Mouse (Mus musculus) B cell, adult (primary cell): ENCODE measurements around the gene Ndufaf3. TPM values are rescaled to one million over a fixed set of nuclear protein-coding genes. Genes with fewer than 3 reads are reported as not detected.

Experiments used
- total RNA-seq: library from RNA; stranded (reverse); gene quantifications from 4 replicates; pipeline ENCODE4 v1.2.4, GENCODE M21; 2023; ENCODE audit not compliant: inconsistent age

Ndufaf3 gene
- total RNA-seq: 26.7 to 34.9 TPM (median 34.0 TPM) in 4 replicates

DNA sequence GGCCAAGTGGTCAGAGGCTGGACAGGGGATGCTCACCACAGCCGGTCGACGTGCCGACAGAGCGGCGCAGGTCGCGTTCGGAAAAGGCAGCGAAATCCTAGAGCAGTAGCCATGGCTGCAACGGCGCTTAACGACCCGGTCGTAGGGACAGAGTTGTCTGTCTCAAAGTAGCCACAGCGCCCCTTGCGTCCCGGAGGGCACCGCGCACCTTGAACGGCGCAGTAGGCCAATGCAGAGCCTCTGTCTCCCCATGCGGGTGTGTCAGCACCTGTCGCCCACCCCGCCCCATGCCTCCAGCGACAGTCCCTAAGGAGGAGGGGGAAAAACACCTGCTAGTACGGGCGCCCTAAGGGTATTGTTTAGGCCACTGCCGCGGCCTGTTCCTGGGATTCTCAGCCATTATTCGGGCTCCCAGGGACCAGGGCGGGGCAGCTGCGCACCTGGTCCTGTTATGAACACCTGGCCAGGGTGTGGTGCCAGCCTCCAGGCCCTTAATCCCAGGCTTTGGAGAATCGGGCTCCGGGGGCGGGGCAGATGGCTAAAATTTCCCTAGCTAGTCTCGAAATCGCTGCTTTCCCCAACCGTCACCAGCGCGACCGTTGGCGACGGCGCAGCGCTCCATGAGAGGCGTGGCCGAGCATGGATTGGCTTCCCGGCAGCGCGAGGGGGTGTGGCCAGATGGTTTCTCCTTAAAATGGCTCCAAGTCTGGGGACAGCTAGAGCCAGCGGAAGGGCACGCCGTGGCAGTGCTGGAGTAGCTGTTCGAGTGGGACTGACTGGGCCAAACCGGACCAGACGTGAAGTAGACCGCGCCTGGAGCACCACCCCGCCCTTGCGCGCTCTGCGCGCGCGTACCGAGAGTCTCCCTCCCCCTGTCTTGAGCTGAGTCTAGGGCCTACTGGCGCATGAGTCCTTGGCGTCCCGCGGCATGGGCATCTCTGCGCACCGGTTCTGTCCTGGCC, at the start of gene Ndufaf3:
TSS of gene Ndufaf3 (minus strand) at position 620 of the 962 bp plus-strand sequence.

DNA sequence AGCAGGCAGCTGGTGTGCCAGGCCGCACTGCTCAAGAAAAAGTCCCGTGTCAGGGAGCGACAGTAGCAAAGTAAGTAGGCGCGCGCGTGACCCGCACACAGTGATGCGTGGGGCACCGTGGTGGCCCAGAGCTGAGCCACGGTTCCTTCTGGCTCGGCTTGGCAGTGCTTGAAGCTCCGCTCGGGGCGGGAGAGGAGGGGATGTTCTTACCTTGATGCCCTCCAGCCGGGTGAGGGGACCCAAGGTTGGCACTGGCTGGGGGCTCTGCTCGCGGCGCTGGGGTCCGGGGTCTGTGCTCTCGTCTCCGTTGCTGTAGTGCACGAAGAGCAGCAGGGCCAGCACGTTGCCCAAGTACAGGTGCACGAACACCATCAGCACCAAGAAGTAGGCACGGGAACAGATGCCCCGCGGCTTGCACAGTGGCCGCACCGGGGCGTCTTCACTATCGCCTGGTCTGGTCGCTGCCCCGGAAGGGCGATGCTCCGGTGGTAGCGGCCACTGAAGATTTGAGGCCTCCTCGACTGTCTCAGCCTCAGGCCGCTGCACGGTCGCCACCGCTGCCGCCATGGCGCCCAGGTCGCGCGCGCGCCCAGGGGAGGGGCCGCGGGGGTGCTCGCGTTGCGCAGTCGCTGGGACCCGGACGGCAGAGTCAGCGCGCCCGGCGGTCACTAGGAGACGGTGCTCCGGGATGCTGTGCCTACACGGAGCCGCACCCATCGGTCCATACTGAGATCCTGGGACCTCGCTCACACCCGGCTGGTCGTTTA, 29.9 kb upstream of the Ndufaf3 start, which contains the start of gene P4htm:
TSS of gene P4htm (minus strand) at position 670 of the 767 bp plus-strand sequence.

DNA sequence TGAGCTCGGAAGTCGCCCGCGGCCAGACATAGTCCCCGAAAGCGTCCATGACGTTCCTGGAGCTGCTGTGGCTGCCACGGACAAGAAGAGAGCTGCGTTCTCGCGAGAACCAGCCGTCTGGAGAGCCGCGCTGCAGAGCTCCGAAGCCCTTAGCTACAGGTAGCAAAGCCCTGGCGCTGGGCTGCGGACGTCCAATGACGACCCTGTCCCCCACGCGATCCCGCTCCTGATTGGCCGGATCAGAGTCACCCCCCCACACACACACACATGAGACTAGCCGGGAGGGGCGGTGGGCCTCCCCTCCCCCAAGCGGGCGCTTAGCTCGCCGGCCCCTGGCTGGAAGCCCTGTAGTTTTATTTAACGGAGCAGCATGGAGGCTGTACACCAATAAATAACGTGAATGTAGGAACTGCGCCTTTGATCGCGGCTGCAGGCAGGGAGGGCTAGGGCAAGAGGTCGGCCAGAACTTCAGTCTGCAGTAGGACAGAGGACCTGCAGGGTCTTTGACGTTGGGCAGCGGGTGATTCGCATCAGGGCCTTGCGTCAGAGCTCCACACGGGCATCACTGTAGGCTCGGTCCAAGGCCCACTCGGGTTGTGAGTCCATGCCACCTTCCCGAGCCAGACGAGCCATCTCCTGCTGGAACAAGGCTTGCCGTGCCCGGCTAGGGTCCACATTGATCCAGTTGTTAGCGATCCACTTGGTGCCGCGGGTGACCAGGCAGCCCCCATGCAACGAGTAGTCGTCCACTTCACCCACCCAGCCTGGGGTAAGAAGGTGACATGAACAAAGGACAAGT, 11.5 kb upstream of the Ndufaf3 start, which contains the start of gene Wdr6:
TSS of gene Wdr6 (minus strand) at position 195 of the 799 bp plus-strand sequence.

DNA sequence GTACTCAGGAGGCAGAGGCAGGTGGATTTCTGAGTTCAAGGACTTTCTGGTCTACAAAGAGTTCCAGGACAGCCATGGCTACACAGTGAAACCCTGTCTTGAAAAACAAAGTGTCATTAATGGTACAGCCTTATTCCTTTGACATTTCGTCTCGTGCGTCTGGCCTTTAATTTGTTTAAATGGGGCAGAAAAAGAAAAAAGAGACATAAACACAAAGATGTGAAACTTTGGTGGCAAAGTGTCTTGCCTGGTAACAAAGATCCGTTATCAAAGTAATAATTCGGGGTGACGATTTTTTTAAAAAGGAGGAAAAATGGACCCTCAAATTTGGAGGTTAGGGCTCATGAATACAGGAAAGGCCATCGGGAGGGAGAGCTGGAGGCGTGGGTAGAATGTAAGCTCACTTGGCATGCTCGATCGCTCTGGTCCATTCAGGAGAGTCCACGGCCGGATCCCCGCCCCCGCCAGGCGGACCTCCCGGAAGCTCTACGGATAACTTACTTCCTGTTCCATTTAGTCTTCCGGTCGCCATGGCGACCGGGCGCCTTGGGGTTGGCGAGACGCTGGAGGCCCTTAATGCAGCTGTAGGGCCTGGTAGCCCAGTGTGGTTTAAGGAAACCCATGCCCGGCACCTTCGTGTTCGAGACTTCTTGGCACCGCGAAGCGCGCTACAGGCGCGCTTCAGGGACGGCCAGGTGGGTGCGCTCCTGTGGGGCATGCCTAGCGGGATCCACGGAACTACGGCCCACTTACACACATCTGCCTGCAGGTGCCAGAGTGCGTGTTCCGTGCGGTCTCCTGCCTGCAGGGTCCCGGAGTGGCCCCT, 2.4 kb upstream of the Ndufaf3 start, which contains the start of gene Dalrd3:
TSS of gene Dalrd3 (plus strand) at position 506 of the 826 bp plus-strand sequence.

DNA sequence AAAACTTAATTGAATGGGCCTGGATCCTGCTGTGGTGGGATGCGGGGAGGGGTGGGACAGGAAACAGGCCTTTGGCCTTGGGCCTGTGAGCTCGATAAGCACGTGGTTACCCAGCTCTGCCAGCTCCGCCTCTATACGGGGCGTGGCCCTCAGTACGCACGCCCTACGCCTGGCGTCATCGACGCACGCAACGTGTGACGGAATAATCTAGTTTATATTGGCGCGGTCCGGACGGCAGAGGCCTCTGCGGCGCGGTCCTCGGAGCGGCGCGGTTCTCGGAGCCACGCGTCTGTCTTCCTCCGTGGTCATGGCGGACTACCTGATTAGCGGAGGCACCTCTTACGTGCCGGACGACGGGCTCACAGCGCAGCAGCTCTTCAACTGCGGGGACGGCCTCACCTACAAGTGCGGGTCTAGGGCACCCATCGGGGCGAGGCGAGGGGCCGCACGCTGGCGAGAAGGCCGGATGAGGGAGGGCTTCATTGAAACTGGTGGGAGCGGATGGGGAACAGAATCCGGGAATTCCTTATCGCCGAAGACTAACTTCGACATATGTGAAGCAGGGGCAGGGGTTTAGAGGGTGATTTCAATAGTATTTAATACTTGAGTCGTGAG, 6.9 kb downstream of the Ndufaf3 start, which contains the start of gene Impdh2:
TSS of gene Impdh2 (plus strand) at position 60 of the 615 bp plus-strand sequence.

DNA sequence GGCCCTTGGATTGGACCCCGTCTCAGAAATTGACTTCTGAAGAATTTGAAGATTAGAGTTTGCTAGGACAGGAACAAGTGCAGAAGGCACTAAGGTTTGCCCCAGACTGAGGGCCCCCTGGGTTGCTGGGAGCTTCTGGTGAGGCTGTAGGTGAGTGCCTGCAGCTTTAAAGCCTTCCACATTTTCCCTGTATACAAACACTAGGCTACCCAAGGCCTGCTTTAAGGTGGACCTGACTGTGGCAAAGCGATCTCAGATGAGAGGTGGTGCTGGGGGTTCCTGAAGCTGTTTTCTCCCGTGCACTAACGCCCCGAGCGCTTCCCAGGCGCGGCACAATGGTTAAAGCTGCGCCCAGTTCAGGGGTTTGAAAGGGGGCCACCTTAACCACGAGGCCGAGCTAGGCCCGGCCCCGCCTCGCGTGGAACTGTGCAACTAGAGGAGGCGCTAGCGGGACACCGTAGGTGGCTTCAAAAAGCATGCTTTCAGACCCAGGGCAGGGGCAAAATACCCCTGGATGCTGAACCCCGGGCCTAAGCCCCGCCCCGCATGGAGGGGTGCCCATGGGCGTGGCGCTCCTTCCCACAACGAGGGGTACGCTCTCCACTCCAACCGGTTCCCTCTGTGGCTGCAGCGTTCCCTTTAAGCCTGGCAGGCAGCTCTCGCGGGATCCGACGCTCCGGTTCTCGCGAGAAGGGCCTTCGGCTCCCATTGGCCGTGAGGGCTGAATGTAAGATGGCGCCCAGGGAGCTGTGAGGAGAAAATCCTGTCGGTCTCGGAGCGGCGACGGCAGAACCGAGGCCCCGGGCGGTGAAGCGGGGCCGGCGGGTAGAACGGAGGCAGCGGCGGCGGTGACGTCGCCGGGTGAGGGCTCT, 50.6 kb downstream of the Ndufaf3 start, which contains the start of gene Qrich1:
TSS of gene Qrich1 (plus strand) at position 427 of the 872 bp plus-strand sequence.

Other genes starting within 250 kb of the Ndufaf3 start
- 326 to 331 TPM (median 330 TPM) in 4 replicates for gene Gpx1, start 228.5 kb downstream of the Ndufaf3 start, total RNA-seq
- 170 to 178 TPM (median 173 TPM) in 4 replicates for gene Usp4, start 219.6 kb downstream of the Ndufaf3 start, total RNA-seq
- 5.1 to 8.1 TPM (median 5.3 TPM) in 4 replicates for gene 1700102P08Rik, start 174.6 kb downstream of the Ndufaf3 start, total RNA-seq
- gene Ccdc36, start 138.9 kb downstream of the Ndufaf3 start, total RNA-seq: not detected in 4 replicates
- gene BC048562, start 131.0 kb downstream of the Ndufaf3 start, total RNA-seq: not detected in 4 replicates
- gene Ccdc71, start 106.9 kb downstream of the Ndufaf3 start, total RNA-seq: 26.7 to 37.4 TPM (median 30.9 TPM) in 4 replicates
- gene Klhdc8b, start 105.9 kb downstream of the Ndufaf3 start, total RNA-seq: 2.2 to 5.0 TPM (median 4.3 TPM) in 4 replicates
- 0.27 to 0.93 TPM (median 0.32 TPM) in 3 of 4 replicates, not detected in the other for gene Lamb2, start 87.7 kb downstream of the Ndufaf3 start, total RNA-seq
- gene Usp19, start 76.8 kb downstream of the Ndufaf3 start, total RNA-seq: 286 to 324 TPM (median 289 TPM) in 4 replicates
- gene Qars, start 59.7 kb downstream of the Ndufaf3 start, total RNA-seq: 184 to 210 TPM (median 200 TPM) in 4 replicates
- gene Qrich1, start 50.6 kb downstream of the Ndufaf3 start, total RNA-seq: 213 to 222 TPM (median 216 TPM) in 4 replicates
- 190 to 206 TPM (median 192 TPM) in 4 replicates for gene Impdh2, start 7.1 kb downstream of the Ndufaf3 start, total RNA-seq
- 93.0 to 123 TPM (median 103 TPM) in 4 replicates for gene Dalrd3, start 2.5 kb upstream of the Ndufaf3 start, total RNA-seq
- 40.0 to 43.3 TPM (median 41.3 TPM) in 4 replicates for gene Wdr6, start 11.3 kb upstream of the Ndufaf3 start, total RNA-seq
- gene P4htm, start 30.2 kb upstream of the Ndufaf3 start, total RNA-seq: 4.6 to 7.5 TPM (median 5.5 TPM) in 4 replicates
- 146 to 163 TPM (median 155 TPM) in 4 replicates for gene Arih2, start 82.0 kb upstream of the Ndufaf3 start, total RNA-seq
- 14.4 to 21.3 TPM (median 19.8 TPM) in 4 replicates for gene Slc25a20, start 94.7 kb upstream of the Ndufaf3 start, total RNA-seq
- 8.5 to 10.4 TPM (median 9.6 TPM) in 4 replicates for gene Prkar2a, start 121.9 kb upstream of the Ndufaf3 start, total RNA-seq
- 61.0 to 68.4 TPM (median 65.1 TPM) in 4 replicates for gene Ip6k2, start 216.4 kb upstream of the Ndufaf3 start, total RNA-seq
- 15.7 to 21.5 TPM (median 17.9 TPM) in 4 replicates for gene Nckipsd, start 240.9 kb upstream of the Ndufaf3 start, total RNA-seq